Mouse (Mus musculus) cerebellum, postnatal 4 days (tissue): ENCODE results near the gene Snrnp25.

Experiments used
- DNase-seq, 2 experiments: peaks; one replicate each; pipeline ENCODE4 v3.0.0; 2022; ENCODE audit warnings: low spot score in 2 of 2, mixed read lengths in 1 of 2

Gene Snrnp25

GRCm38 (mm10) chr11:32205058-32205873, at the start of gene Snrnp25:
Gene Snrnp25, plus strand, starts transcription at chr11:32205415.
- DNase-seq: peak; percentile 89 to 92

- no peak for DNase-seq
These were observed 48.2 kb upstream of the Snrnp25 start for GRCm38 (mm10) chr11:32156854-32157630.

GRCm38 (mm10) chr11:32157791-32158594, 47.2 kb upstream of the Snrnp25 start:
- peak in 1 of 2 experiments; percentile 67 for DNase-seq

- DNase-seq: no peak
These were observed 46.0 kb upstream of the Snrnp25 start for GRCm38 (mm10) chr11:32159176-32159575.

GRCm38 (mm10) chr11:32160341-32160740, 44.9 kb upstream of the Snrnp25 start:
- DNase-seq: no peak

GRCm38 (mm10) chr11:32161500-32161899, 43.7 kb upstream of the Snrnp25 start:
- DNase-seq: no peak

GRCm38 (mm10) chr11:32161922-32162804, 43.1 kb upstream of the Snrnp25 start:
- peak; percentile 96 to 98 for DNase-seq

GRCm38 (mm10) chr11:32166683-32167082, 38.5 kb upstream of the Snrnp25 start:
- no peak for DNase-seq

- no peak for DNase-seq
These were observed 26.7 kb upstream of the Snrnp25 start for GRCm38 (mm10) chr11:32178506-32178905.

- no peak for DNase-seq
These were observed 24.0 kb upstream of the Snrnp25 start for GRCm38 (mm10) chr11:32181246-32181645.

GRCm38 (mm10) chr11:32181973-32182868, 23.0 kb upstream of the Snrnp25 start:
- peak; percentile 84 to 94 for DNase-seq

GRCm38 (mm10) chr11:32184469-32184868, 20.7 kb upstream of the Snrnp25 start:
- no peak for DNase-seq

- no peak for DNase-seq
These were observed 19.2 kb upstream of the Snrnp25 start for GRCm38 (mm10) chr11:32186031-32186430.

GRCm38 (mm10) chr11:32187256-32187655, 18.0 kb upstream of the Snrnp25 start:
- DNase-seq: no peak

- no peak for DNase-seq
These were observed 16.3 kb upstream of the Snrnp25 start for GRCm38 (mm10) chr11:32188881-32189280.

GRCm38 (mm10) chr11:32189434-32189833, 15.8 kb upstream of the Snrnp25 start:
- no peak for DNase-seq

- DNase-seq: no peak
These were observed 15.1 kb upstream of the Snrnp25 start for GRCm38 (mm10) chr11:32190119-32190518.

GRCm38 (mm10) chr11:32190603-32191110, 14.6 kb upstream of the Snrnp25 start:
- DNase-seq: no peak

GRCm38 (mm10) chr11:32193156-32193555, 12.1 kb upstream of the Snrnp25 start:
- DNase-seq: no peak

- no peak for DNase-seq
These were observed 11.1 kb upstream of the Snrnp25 start for GRCm38 (mm10) chr11:32194086-32194485.
